Mouse (Mus musculus) R1 (cell line): Measurements from ENCODE around the gene Mbd4.
"Not testable (repeated sequence)": the region's sequence is repeated elsewhere in the genome, so short reads cannot be mapped to it uniquely, and the experiment has no call there.

Experiments
- DNase-seq: peaks from one replicate; pipeline ENCODE4 v3.0.0-alpha.2; 2018; ENCODE audit warnings: low read depth, low spot score

Gene Mbd4

GRCm38 (mm10) chr6:115853091-115853813 is at the start of gene Mbd4, which contains the start of gene Ift122:
Gene Mbd4 (minus strand): TSS chr6:115853371.
Gene Ift122 (plus strand): TSS chr6:115853470.
- peak; percentile 100 for DNase-seq

- DNase-seq, result no peak
These were observed 49.4 kb upstream of the Mbd4 start for GRCm38 (mm10) chr6:115902545-115902944.

DNA sequence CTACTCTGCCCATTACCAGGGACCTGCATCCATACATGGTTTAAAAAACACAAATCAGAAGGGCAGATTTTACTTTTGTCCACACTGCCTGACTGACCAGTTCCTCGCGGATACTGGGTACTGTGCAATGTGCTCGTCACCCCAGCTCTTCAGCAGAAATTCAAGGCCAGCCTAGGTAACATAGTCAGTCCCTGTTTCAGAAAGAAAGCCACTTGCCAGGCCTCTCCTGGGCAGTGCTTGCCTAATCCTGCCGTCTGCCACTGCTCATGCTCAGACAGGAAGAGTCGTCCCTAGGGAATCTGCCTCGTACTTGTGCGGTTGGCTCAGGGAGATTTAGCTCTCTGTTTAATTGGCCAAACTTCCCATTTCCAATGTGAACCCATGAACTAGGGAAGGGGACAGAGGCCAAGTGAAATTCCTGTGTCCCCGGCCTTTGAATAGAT is 48.3 kb upstream of the Mbd4 start:
- DNase-seq, result no peak

DNA sequence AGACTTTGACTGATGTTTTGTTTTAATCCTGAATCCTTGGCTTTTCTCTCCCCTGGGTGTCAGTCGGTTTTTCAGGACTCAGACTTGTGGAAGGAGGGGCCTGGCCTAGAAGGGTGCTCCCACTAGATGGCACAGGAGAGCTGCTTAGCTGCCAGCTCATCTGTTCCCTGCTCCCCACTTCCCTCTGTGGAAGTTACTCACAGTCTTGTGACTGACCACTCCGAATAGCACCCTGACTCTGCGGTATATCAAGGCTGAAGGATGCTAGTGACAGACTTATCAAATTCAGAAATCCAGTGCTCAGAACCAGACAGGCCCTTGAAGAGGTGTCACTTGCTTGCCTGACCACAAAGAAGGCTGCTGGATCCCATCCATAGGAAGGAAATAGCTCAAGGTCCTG is 47.9 kb upstream of the Mbd4 start:
- DNase-seq, result no peak

GRCm38 (mm10) chr6:115897926-115898520 is 44.9 kb upstream of the Mbd4 start:
- DNase-seq, result no peak

DNA sequence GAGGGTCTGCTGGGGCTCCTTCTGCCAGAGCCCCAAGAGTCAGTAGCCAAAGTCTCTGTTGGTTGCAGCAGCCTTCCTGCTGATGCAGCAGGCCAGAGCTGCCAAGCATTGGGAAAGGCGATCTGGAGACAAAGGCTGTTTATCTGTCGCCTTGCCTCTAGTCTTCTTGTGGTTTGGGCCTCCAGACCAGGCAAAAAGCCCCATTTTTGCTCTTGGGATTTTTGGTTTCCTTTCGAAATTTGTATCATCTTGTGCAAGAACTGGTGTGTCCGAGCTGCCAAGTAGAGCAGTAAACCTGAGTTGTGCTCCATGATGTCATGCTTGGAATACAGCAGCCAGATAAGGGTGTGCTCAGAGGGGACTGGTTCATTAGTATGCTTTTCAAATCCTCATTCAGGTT is 43.9 kb upstream of the Mbd4 start:
- DNase-seq, result no peak

GRCm38 (mm10) chr6:115896346-115896745 is 43.2 kb upstream of the Mbd4 start:
- DNase-seq, result no peak

DNA sequence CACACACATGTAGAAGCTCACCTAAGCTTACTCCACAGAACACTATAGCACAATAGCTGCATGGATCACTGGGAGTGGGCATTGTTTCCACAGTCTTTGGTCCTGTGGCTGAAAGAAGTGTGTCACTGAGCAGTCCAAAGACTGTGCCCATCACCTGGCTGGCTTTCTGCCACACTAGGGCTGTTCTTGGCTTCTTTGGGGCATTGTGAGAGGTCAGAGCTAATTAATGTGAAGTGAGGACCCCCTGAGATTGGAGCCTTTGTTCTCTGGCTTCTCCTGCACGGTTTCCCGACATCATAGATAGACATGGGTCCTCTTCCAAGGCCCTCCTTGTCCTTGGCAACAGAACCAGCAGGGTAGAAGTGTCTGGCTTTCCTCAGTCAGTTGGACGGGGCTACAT is 39.2 kb upstream of the Mbd4 start:
- DNase-seq, result no peak

DNA sequence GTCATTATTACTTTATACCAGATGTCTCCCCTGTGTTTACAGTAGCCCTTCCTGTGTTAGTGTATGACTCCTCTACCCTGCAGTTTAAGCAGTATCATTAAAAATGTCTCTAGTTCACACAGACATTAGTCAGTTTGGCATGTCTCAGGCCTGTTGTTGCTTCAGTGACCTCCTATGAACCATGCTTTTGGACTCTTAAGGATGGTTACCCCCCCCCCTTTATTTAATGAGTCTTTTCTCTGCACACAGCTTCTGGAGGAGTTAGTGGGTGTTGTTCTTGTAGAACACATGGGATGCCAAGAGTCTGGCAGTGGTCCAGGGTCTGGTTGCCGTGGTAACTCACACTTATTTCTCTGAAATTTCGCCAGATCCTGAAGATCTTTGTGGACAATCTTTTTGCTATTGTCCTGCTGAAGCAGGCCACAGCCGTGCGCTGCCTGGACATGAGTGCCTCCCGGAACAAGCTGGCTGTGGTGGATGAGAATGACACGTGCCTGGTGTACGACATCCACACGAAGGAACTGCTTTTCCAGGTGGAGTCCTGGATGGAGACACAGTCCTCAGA is 38.4 kb upstream of the Mbd4 start:
- no peak for DNase-seq

DNA sequence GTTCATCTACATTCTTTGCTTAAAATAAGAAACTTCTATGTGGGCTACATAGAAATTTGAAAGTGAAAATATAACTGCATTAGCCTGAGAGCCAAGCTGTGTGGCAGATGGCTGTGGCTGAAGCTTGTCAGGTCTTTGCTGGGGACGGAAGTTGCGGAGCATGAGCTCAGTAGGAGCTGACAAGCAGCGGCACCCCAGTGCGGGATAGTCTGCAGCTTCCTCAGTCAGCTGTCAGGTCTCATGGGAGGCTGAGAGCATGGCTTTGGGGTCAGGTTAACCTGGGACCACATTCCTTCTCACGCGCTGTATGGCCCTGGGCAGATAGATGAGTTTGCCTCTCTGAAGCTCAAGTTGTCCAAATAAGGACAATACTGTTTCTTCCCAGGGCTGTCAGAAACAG is 37.9 kb upstream of the Mbd4 start:
- no peak for DNase-seq

- no peak for DNase-seq
These were observed 37.4 kb upstream of the Mbd4 start for GRCm38 (mm10) chr6:115890601-115891000.

GRCm38 (mm10) chr6:115888296-115888695 is 35.1 kb upstream of the Mbd4 start:
- DNase-seq, result peak; percentile 74

- DNase-seq, result peak; percentile 88
These were observed 33.7 kb upstream of the Mbd4 start for GRCm38 (mm10) chr6:115886894-115887293.

- DNase-seq, result no peak
These were observed 30.8 kb upstream of the Mbd4 start for GRCm38 (mm10) chr6:115884018-115884417.

DNA sequence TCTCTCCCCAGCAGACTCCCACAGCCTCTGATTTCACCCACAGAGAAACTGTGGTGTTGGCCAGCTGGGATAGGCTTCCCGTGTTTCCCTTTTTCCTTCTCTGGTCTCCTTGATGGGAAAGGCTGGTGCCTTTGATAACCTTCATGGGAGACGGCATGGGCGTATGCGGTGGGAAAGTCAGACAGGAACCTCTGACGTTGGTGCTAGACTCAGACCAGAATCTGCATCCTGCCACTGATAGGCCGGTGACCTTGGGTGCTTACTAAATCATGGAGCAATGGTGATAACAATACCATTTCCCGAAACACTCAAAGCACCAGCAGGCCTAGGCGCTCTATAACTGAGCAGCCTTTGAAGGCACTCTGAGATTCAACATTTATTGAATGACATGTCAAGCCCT is 27.6 kb upstream of the Mbd4 start:
- no peak for DNase-seq

DNA sequence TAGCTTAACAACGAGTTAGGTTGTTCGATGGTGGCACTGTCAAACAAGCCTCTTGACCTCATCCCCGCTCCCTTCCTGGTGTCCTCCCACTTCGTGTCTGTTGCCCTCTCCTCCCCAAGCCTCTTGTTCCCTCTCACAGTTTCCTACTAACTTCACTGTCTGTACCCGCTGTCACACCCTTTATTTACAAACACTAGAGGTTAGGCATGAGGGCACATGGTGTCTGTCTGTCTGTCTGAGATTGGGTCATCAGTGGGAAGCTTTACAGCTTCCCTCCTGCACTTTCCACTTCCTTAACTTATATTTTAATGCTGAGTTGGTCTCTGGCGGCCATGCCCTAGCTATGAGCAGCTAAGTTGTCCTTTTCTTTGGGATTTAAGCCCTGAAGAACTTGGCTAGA is 26.6 kb upstream of the Mbd4 start:
- no peak for DNase-seq

DNA sequence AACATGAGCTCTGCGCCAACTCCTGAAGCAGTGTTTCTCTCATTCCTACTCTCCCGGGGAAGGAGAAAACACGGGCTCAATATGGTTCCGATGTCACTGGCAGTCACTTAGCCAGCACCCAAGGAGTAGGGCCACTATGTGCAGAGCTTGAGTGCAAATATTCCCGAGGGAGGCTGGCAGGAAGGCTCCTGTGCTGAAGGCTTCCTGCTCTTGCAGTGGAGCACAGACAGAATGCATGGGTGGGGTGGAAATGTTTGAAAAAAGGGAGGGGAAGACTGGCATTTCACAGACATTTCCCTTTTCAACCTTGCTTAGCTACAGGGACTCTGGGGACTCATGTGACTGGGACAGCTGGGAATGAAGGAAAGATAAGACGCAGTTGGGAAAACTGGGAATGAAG is 25.5 kb upstream of the Mbd4 start:
- no peak for DNase-seq

DNA sequence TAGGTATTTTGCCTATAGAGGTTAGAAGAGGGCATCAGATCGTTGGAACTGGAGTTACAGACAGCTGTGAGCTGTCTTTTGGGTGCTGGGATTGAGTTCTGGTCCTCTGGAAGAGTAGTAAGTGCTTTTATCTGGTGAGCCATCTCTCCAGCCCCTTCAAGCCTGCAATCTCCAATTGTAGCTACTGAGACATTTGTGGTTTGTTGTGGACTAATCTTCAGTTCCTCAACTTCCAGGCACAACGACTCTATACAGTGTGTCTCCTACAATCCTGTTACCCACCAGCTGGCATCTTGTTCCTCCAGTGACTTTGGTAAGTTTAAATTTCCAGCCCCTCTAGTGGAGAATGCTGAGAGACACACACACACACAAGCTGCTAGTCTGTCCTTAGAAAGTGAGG is 24.1 kb upstream of the Mbd4 start:
- no peak for DNase-seq

DNA sequence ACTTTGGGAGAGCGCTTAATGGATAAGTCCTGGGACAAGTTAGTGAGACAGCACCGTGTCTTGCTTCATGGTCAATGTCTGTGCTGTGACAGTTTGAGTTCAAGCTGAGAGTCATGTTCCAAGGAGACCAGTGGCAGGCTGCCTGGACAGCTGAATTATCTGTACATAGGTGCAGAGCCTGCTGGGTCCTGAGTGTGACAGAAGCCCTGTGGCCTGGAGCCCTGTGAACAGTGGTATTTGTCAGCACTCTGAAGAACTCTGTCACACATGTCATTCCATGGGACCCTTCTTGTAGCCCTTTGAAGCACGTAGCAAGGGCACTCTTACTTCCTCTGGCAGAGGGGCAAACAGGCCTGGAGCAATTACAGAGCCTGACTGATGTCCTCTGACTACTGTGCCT is 18.1 kb upstream of the Mbd4 start:
- not testable (repeated sequence) for DNase-seq

- DNase-seq, result not testable (repeated sequence)
These were observed 14.0 kb upstream of the Mbd4 start for GRCm38 (mm10) chr6:115867157-115867556.

DNA sequence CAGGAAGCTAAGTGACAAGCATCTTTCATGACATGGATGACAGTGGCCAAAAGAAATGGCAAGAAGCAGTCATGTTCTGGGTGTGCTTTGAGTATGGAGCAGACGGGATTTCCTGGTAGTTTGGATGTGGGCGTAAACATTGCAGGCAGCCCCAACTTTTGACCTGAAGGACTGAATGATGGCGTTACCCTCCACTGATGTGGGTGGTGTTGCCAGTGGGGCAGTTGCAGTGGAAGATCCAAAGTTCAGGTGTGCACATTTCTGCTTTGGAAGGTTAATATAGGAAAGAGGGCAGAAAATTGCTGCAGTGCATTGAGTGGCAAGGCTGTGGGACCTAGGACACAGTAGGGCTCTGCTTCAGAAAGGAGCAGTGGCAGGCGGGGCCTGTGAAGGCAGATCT is 12.1 kb upstream of the Mbd4 start:
- DNase-seq, result no peak

- DNase-seq, result no peak
These were observed 10.2 kb upstream of the Mbd4 start for GRCm38 (mm10) chr6:115863340-115863841.

DNA sequence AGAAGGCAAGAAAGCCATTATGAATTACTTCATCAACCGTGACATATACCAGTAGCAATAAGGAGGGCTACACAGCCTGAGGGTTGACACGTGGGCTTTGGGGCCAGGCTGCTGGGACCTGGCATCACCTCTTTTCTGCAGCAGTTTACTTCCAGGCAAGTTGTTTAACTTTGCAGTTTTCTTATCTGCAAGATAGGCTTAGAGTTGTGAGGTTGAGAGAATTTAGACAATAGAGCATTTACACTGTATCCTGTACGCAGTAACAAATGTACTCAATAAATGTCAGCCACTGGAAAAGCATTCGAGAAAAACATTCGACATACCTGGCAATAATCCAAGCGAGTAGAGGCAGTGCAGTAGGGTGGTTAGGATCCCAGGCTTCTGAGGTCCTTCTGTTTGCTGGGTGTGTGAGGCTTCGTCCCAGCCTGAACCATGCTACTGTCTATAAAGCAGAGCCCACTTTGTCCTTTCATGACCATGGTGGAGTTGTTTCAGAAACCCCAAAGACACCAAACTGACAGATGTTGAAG is 6.9 kb upstream of the Mbd4 start:
- no peak for DNase-seq
